Mouse (Mus musculus) G1E (cell line): Measurements from ENCODE around the gene Pawr.

Experiments
- CTCF ChIP-seq: IDR thresholded peaks from 2 replicates; pipeline ENCODE4 v1.5.1; 2012; ENCODE audit warnings: low read depth, low read length, inconsistent platforms, mixed read lengths
- TAL1 ChIP-seq: conservative IDR thresholded peaks from 2 replicates; pipeline ENCODE4 v1.6.1; 2012; ENCODE audit warnings: low read depth, low read length, inconsistent platforms, mixed read lengths

GRCm38 (mm10) chr10:108448421-108448820 lies 116.5 kb downstream of the Pawr start:
- TF ChIP-seq CTCF (no peak), TAL1 (no peak)
